Mouse (Mus musculus) midbrain, embryonic 14.5 days (tissue): ENCODE measurements at regions not wholly inside any gene's neighbourhood (a gene's known extent, or its start where the extent isn't known, plus 50 kb on each side); places are given as distances from the start of the nearest gene placed in this dataset.

ENCODE experiments used
- ATAC-seq: fragments of 200-750 bp; cut with Nextera tagmentation; 2 replicates; pipeline ENCODE4 v1.8.0; 2017; ENCODE audit warnings: moderate number of reproducible peaks, moderate library complexity; ENCODE audit not compliant: low FRiP score, low TSS enrichment
- DNase-seq: peaks from one replicate; pipeline ENCODE4 v3.0.0-alpha.2; 2015
- H3K27ac ChIP-seq: fragments of 300-500 bp; sonication (generic); replicated peaks from 2 replicates; pipeline ENCODE4 v1.5.1; 2014; ENCODE audit warnings: mild to moderate bottlenecking, low read depth, low read length, moderate library complexity
- H3K27me3 ChIP-seq: fragments of 300-500 bp; sonication (generic); 2 replicates; pipeline ENCODE4 v1.6.1; 2014; ENCODE audit warnings: low read length, control low read depth, mixed read lengths; ENCODE audit not compliant: control insufficient read depth, insufficient read depth
- H3K36me3 ChIP-seq: fragments of 300-500 bp; sonication (generic); 2 replicates; pipeline ENCODE4 v1.6.1; 2014; ENCODE audit warnings: low read length, control low read depth; ENCODE audit not compliant: control insufficient read depth, insufficient read depth
- H3K4me1 ChIP-seq: fragments of 300-500 bp; sonication (generic); 2 replicates; pipeline ENCODE4 v1.6.1; 2014; ENCODE audit warnings: mild to moderate bottlenecking, antibody characterized with exemption, low read length, control low read depth; ENCODE audit not compliant: control insufficient read depth, insufficient read depth
- H3K4me2 ChIP-seq: fragments of 300-500 bp; sonication (generic); 2 replicates; pipeline ENCODE4 v1.6.1; 2014; ENCODE audit warnings: mild to moderate bottlenecking, low read length, moderate library complexity
- H3K4me3 ChIP-seq: fragments of 300-500 bp; sonication (generic); replicated peaks from 2 replicates; pipeline ENCODE4 v1.5.1; 2014; ENCODE audit warnings: low read depth, low read length
- H3K9ac ChIP-seq: fragments of 300-500 bp; sonication (generic); replicated peaks from 2 replicates; pipeline ENCODE4 v1.6.1; 2014; ENCODE audit warnings: mild to moderate bottlenecking, low read length, moderate library complexity
- H3K9me3 ChIP-seq: fragments of 300-500 bp; sonication (generic); 2 replicates; pipeline ENCODE4 v1.6.1; 2016; ENCODE audit warnings: low read length, control low read depth, mixed read lengths; ENCODE audit not compliant: control insufficient read depth
- WGBS: fragments of 180-500 bp; shearing (Covaris S2); extraction: QIAGEN DNeasy Blood & Tissue Kit; methylation state at CpG from one replicate; pipeline ENCODE4 v1.1.7; 2014; 5-methylcytosine and 5-hydroxymethylcytosine counted together

DNA sequence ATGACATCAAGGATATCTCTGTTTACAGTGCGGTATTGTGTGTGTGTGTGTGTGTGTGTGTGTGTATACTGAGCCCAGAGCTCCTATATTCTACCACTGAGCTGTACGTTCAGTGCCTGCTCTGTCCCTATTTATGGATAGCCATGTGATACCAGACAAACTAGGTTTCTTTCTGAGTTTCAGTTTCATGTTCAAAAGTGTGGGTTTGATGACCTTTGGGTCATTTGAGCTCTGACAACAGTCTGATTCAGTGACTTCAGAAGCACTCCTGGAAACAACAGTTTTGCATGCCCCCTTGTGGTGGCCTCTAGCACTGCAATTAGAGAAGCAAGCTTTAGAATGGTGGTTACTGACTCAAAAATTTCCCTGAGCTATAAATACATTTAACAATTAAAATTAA, 50.9 kb upstream of the Tent2 start:
- Histone ChIP-seq H3K9ac (no peak overlapping the region), H3K4me2 (no peak overlapping the region), H3K4me1 (no peaks in the 10 kb centered on the region; the same call in 1 of the 2 replicates), H3K27me3 (no peaks in the 10 kb centered on the region), H3K4me3 (no peak overlapping the region), H3K27ac (no peak overlapping the region), H3K9me3 (no peaks in the 10 kb centered on the region), H3K36me3 (no peaks in the 10 kb centered on the region)
- 94% methylated on average over 2 of the region's 2 CpGs for WGBS
- DNase-seq (peak; percentile 88), ATAC-seq (0 out of 2 replicates have a peak, but pooled peaks have one; percentile 53)

DNA sequence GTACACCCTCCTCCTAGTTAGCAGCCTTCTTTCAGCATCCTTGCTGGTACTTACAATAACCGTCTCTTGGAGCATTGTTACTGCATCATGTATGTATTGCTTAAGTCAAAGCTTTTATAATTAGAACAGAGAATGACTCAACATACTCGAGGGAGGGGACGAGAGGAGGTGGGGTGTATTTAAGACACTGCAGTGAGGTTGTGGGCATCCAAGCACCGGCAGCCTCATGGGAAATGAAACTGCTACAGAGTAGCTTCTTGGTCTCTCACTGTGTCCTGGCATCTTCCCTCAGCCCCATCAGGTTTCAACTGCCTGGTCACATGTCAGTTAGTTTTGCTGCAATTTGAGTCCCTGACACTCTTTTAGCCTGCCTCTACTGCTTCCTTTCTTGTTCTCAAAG, 50.7 kb upstream of the Homer1 start:
- no peaks in the 10 kb centered on the region for H3K36me3 ChIP-seq
- H3K4me2 ChIP-seq = no peak overlapping the region
- no peak overlapping the region for H3K27ac ChIP-seq
- DNase-seq (no peak), ATAC-seq (no peak)
- no peaks in the 10 kb centered on the region for H3K4me1 ChIP-seq
- no peaks in the 10 kb centered on the region for H3K27me3 ChIP-seq
- 83% methylated on average over 4 of the region's 4 CpGs for WGBS
- H3K9ac ChIP-seq = no peak overlapping the region
- no peak overlapping the region for H3K4me3 ChIP-seq
- H3K9me3 ChIP-seq = no peaks in the 10 kb centered on the region
